Mouse (Mus musculus): Measurements from ENCODE around the gene Klhl7. TPM values are rescaled to one million over a fixed set of nuclear protein-coding genes. Genes with fewer than 3 reads are reported as not detected.

The Klhl7 gene
- polyA plus RNA-seq (2014; fragmentation: Nextera tagmentation; extraction: Ambion mirVana) = 177 and 194 TPM in 2 replicates

DNA sequence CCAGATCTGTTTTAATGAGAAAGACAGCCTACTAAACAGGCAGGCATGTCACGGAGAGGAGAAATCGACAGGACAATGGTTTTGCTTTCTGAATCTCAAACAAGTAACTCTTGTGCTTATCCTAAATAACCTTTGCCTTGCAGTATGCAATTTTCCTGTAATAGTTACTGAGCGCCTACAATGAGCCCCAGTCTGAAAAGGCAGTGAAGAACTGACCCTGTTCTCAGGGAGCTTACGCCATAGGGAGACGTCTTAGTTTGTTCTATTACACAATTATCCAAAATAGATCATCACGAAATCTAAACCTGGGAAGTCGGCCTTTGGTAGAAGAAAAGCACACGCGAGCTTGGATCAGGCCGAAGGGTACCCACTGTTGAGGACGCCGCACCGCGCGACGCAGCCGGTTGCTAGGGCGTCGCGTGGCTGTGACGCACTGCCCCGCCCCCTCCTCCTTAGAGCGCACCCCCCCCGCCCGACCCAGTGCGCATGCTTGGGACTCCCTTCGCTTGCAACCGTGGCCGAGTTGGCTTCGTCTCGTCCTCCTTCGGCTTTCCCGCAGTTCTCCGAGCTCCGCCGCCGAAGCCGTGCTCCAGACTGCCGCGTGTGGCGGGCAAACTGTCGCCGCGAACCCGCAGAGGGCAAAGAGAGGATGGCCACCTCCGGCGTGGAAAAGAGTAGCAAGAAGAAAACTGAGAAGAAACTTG is at the start of gene Klhl7:
TSS of gene Klhl7 (plus strand) at position 500 of the 704 bp plus-strand sequence.
- ATAC-seq (ENCODE audit: low FRiP score, low TSS enrichment) = peak; percentile 97

DNA sequence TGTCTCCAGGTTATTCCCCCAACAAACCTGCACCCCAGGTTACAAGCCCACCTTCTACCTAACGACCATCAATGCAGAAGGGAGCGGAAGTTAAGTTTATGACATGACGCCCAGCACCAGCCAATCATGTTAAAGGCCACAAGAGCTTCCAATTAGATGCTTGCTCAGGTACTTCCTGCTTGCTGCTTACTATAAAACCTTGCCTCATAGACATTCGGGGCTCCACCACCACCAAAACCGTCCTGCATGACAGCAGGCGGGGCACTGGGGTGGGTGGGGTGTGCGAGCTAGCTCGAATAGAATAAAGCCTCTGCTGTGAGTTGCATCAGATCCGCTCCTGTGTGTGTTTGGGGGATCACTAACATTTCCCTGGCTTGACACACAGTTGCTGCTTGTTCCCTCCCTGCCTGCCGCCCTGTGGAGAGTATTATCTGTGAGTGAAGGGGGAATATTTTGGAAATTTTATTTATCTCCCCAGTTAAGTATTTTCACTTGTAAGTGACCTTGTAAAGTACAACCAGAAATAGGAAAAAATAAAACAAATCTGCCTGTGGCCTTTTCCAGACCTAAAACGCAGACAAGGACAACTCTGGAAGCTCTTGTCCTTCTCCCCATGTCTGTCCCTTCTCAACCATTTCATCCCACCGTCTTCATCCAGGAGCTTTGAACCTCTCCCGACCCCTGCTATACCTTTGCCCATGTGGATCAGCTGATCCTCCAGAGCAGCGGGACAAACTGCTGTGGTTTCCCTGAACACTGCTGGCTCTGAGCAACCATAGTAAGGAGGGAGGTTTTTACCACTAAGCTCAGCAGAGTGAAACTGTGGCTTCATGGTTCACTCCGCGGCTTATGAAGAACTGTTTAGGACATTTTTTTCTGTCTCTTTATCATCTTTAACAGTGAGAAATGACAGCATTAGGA is 48.4 kb upstream of the Klhl7 start:
- Histone ChIP-seq H3K4me1 (ENCODE audit: control insufficient read depth, insufficient read depth, low read length) (peaks cover 8% of the 10 kb centered on the region; the same call in 1 of the 2 replicates), H3K4me3 (replicated peaks; ENCODE audit: low read depth, low read length) (no peak overlapping the region), H3K27ac (replicated peaks; ENCODE audit: low read depth, low read length) (no peak overlapping the region), H3K27me3 (ENCODE audit: control insufficient read depth, insufficient read depth, low read length) (no peaks in the 10 kb centered on the region), H3K4me2 (ENCODE audit: low read length) (no peak overlapping the region), H3K36me3 (ENCODE audit: control insufficient read depth, insufficient read depth, low read length) (no peaks in the 10 kb centered on the region), H3K9me3 (ENCODE audit: control insufficient read depth, low read length) (no peaks in the 10 kb centered on the region), H3K9ac (replicated peaks; ENCODE audit: low read length) (no peak overlapping the region)
- DNase-seq (no peak), ATAC-seq (ENCODE audit: low FRiP score, low TSS enrichment) (no peak)
- WGBS = 67% methylated on average over 16 of the region's 16 CpGs

More for the DNA sequence above, at the start of gene Klhl7:
- peak within 1 kb of the TSS; percentile 95 for H3K27ac ChIP-seq (replicated peaks; ENCODE audit: low read depth, low read length)
- H3K4me2 ChIP-seq (ENCODE audit: low read length) = peak within 1 kb of the TSS; percentile 74
- H3K4me3 ChIP-seq (replicated peaks; ENCODE audit: low read depth, low read length) = peak within 1 kb of the TSS; percentile 81
- 1% methylated on average over 47 of the region's 47 CpGs for WGBS
- no peaks in the 10 kb centered on the region for H3K9me3 ChIP-seq (ENCODE audit: control insufficient read depth, low read length)
- peak within 1 kb of the TSS; percentile 96 for H3K9ac ChIP-seq (replicated peaks; ENCODE audit: low read length)
- H3K27me3 ChIP-seq (ENCODE audit: control insufficient read depth, insufficient read depth, low read length) = no peaks in the 10 kb centered on the region
- no peaks in the 10 kb centered on the region for H3K36me3 ChIP-seq (ENCODE audit: control insufficient read depth, insufficient read depth, low read length)
- peaks cover 26% of the 10 kb centered on the region for H3K4me1 ChIP-seq (ENCODE audit: control insufficient read depth, insufficient read depth, low read length)
- DNase-seq = peak; percentile 98

- peaks cover 8% of the 10 kb centered on the region; the same call in 1 of the 2 replicates for H3K4me1 ChIP-seq (ENCODE audit: control insufficient read depth, insufficient read depth, low read length)
- no peaks in the 10 kb centered on the region for H3K27me3 ChIP-seq (ENCODE audit: control insufficient read depth, insufficient read depth, low read length)
- H3K4me3 ChIP-seq (replicated peaks; ENCODE audit: low read depth, low read length) = no peak overlapping the region
- no peak overlapping the region for H3K4me2 ChIP-seq (ENCODE audit: low read length)
- WGBS = 51% methylated on average over 9 of the region's 9 CpGs
- no peaks in the 10 kb centered on the region for H3K9me3 ChIP-seq (ENCODE audit: control insufficient read depth, low read length)
- ATAC-seq (ENCODE audit: low FRiP score, low TSS enrichment) (no peak), DNase-seq (peak; percentile 70)
- no peak overlapping the region for H3K9ac ChIP-seq (replicated peaks; ENCODE audit: low read length)
- no peaks in the 10 kb centered on the region for H3K36me3 ChIP-seq (ENCODE audit: control insufficient read depth, insufficient read depth, low read length)
- H3K27ac ChIP-seq (replicated peaks; ENCODE audit: low read depth, low read length) = 0 out of 2 replicates have a peak overlapping the region, but pooled peaks have one; percentile 20
Observed at GRCm38 (mm10) chr5:24053245-24054190, 46.9 kb upstream of the Klhl7 start.

- H3K9ac ChIP-seq (replicated peaks; ENCODE audit: low read length) = no peak overlapping the region
- 86% methylated on average over 3 of the region's 3 CpGs for WGBS
- no peak overlapping the region for H3K4me3 ChIP-seq (replicated peaks; ENCODE audit: low read depth, low read length)
- no peaks in the 10 kb centered on the region for H3K27me3 ChIP-seq (ENCODE audit: control insufficient read depth, insufficient read depth, low read length)
- H3K4me2 ChIP-seq (ENCODE audit: low read length) = no peak overlapping the region
- H3K36me3 ChIP-seq (ENCODE audit: control insufficient read depth, insufficient read depth, low read length) = no peaks in the 10 kb centered on the region
- no peak for ATAC-seq (ENCODE audit: low FRiP score, low TSS enrichment)
- peaks cover 8% of the 10 kb centered on the region; the same call in 1 of the 2 replicates for H3K4me1 ChIP-seq (ENCODE audit: control insufficient read depth, insufficient read depth, low read length)
- no peak overlapping the region for H3K27ac ChIP-seq (replicated peaks; ENCODE audit: low read depth, low read length)
- no peaks in the 10 kb centered on the region for H3K9me3 ChIP-seq (ENCODE audit: control insufficient read depth, low read length)
- DNase-seq = no peak
Observed at GRCm38 (mm10) chr5:24054382-24054781, 46.0 kb upstream of the Klhl7 start.

DNA sequence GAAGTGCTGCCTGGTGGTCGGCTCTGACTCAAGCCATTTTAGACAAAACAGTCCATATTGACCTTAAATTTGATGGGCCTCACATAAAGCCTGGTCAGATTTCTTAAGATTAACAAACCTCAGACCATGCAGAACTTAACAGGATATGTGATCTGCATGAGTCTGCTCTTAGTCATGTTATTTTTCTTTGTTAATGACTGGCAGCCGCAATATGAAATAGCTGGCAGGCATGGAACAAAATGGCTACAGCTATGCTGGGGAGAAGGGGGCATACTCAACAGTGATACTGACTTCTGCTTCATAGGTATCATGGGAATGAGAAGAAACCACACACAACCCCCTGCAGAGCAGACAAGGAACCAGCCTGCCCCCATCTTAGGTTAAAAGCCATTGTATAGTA is 43.5 kb upstream of the Klhl7 start:
- Histone ChIP-seq H3K36me3 (ENCODE audit: control insufficient read depth, insufficient read depth, low read length) (no peaks in the 10 kb centered on the region), H3K9me3 (ENCODE audit: control insufficient read depth, low read length) (no peaks in the 10 kb centered on the region), H3K4me1 (ENCODE audit: control insufficient read depth, insufficient read depth, low read length) (peaks cover 8% of the 10 kb centered on the region; the same call in 1 of the 2 replicates), H3K4me3 (replicated peaks; ENCODE audit: low read depth, low read length) (no peak overlapping the region), H3K9ac (replicated peaks; ENCODE audit: low read length) (no peak overlapping the region), H3K27me3 (ENCODE audit: control insufficient read depth, insufficient read depth, low read length) (no peaks in the 10 kb centered on the region), H3K4me2 (ENCODE audit: low read length) (no peak overlapping the region), H3K27ac (replicated peaks; ENCODE audit: low read depth, low read length) (no peak overlapping the region)
- ATAC-seq (ENCODE audit: low FRiP score, low TSS enrichment) = no peak
- no peak for DNase-seq
- WGBS = 94% methylated on average over 2 of the region's 2 CpGs

GRCm38 (mm10) chr5:24057592-24057991 is 42.8 kb upstream of the Klhl7 start:
- H3K27me3 ChIP-seq (ENCODE audit: control insufficient read depth, insufficient read depth, low read length) = no peaks in the 10 kb centered on the region
- H3K4me3 ChIP-seq (replicated peaks; ENCODE audit: low read depth, low read length) = no peak overlapping the region
- DNase-seq (no peak), ATAC-seq (ENCODE audit: low FRiP score, low TSS enrichment) (no peak)
- H3K36me3 ChIP-seq (ENCODE audit: control insufficient read depth, insufficient read depth, low read length) = no peaks in the 10 kb centered on the region
- no peak overlapping the region for H3K9ac ChIP-seq (replicated peaks; ENCODE audit: low read length)
- H3K4me2 ChIP-seq (ENCODE audit: low read length) = no peak overlapping the region
- no peaks in the 10 kb centered on the region for H3K9me3 ChIP-seq (ENCODE audit: control insufficient read depth, low read length)
- 79% methylated on average over 3 of the region's 3 CpGs for WGBS
- peaks cover 8% of the 10 kb centered on the region; the same call in 1 of the 2 replicates for H3K4me1 ChIP-seq (ENCODE audit: control insufficient read depth, insufficient read depth, low read length)
- no peak overlapping the region for H3K27ac ChIP-seq (replicated peaks; ENCODE audit: low read depth, low read length)

GRCm38 (mm10) chr5:24060949-24061348 is 39.5 kb upstream of the Klhl7 start:
- no peak overlapping the region for H3K27ac ChIP-seq (replicated peaks; ENCODE audit: low read depth, low read length)
- 78% methylated on average over 3 of the region's 3 CpGs for WGBS
- no peak overlapping the region for H3K4me2 ChIP-seq (ENCODE audit: low read length)
- DNase-seq (no peak), ATAC-seq (ENCODE audit: low FRiP score, low TSS enrichment) (no peak)
- H3K9me3 ChIP-seq (ENCODE audit: control insufficient read depth, low read length) = no peaks in the 10 kb centered on the region
- H3K4me3 ChIP-seq (replicated peaks; ENCODE audit: low read depth, low read length) = no peak overlapping the region
- no peaks in the 10 kb centered on the region for H3K27me3 ChIP-seq (ENCODE audit: control insufficient read depth, insufficient read depth, low read length)
- no peaks in the 10 kb centered on the region for H3K4me1 ChIP-seq (ENCODE audit: control insufficient read depth, insufficient read depth, low read length)
- no peaks in the 10 kb centered on the region for H3K36me3 ChIP-seq (ENCODE audit: control insufficient read depth, insufficient read depth, low read length)
- H3K9ac ChIP-seq (replicated peaks; ENCODE audit: low read length) = no peak overlapping the region

DNA sequence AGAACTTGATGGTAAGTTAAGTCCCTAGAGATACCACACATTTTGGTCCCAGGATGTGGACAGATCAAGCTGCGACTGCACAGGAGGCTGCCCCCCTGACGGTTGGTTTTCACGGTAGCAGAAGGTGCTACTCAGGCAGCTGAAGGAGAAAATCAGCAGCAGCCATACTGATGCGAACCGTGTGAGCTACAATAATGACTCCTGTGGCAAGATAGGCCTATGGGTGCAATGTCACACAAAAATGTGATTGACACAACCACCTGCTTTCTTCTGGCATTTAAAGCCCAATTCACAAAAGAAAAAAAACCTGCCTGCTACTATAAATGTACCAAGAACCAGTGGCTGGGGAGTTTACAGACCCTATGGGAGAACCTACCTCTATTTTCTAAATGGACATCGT is 37.4 kb upstream of the Klhl7 start:
- H3K9ac ChIP-seq (replicated peaks; ENCODE audit: low read length) = no peak overlapping the region
- no peaks in the 10 kb centered on the region for H3K36me3 ChIP-seq (ENCODE audit: control insufficient read depth, insufficient read depth, low read length)
- H3K27me3 ChIP-seq (ENCODE audit: control insufficient read depth, insufficient read depth, low read length) = no peaks in the 10 kb centered on the region
- no peaks in the 10 kb centered on the region for H3K9me3 ChIP-seq (ENCODE audit: control insufficient read depth, low read length)
- ATAC-seq (ENCODE audit: low FRiP score, low TSS enrichment) (no peak), DNase-seq (no peak)
- no peaks in the 10 kb centered on the region for H3K4me1 ChIP-seq (ENCODE audit: control insufficient read depth, insufficient read depth, low read length)
- no peak overlapping the region for H3K4me2 ChIP-seq (ENCODE audit: low read length)
- 83% methylated on average over 6 of the region's 6 CpGs for WGBS
- H3K4me3 ChIP-seq (replicated peaks; ENCODE audit: low read depth, low read length) = no peak overlapping the region
- H3K27ac ChIP-seq (replicated peaks; ENCODE audit: low read depth, low read length) = no peak overlapping the region

Measured in midbrain, embryonic 14.5 days (tissue).